Mouse (Mus musculus) olfactory bulb, adult 2 months (tissue): ENCODE results near the gene Zfp607b.

ENCODE experiments used
- CTCF ChIP-seq: fragments of 200-500 bp; IDR thresholded peaks from 2 replicates; pipeline ENCODE4 v1.5.1; 2012; ENCODE audit warnings: low read depth, mild to moderate bottlenecking, low read length, moderate library complexity; ENCODE audit not compliant: insufficient read depth
- POLR2A ChIP-seq: fragments of 200-500 bp; IDR thresholded peaks from 2 replicates; pipeline ENCODE4 v1.6.1; 2012; ENCODE audit warnings: mild to moderate bottlenecking, low read depth, low read length, moderate library complexity; ENCODE audit not compliant: insufficient read depth

- TF ChIP-seq CTCF = no peak
- TF ChIP-seq POLR2A = no peak
Observed at GRCm38 (mm10) chr7:27658712-27659663, 30.2 kb upstream of the Zfp607b start.
